In the genomic region with DNA sequence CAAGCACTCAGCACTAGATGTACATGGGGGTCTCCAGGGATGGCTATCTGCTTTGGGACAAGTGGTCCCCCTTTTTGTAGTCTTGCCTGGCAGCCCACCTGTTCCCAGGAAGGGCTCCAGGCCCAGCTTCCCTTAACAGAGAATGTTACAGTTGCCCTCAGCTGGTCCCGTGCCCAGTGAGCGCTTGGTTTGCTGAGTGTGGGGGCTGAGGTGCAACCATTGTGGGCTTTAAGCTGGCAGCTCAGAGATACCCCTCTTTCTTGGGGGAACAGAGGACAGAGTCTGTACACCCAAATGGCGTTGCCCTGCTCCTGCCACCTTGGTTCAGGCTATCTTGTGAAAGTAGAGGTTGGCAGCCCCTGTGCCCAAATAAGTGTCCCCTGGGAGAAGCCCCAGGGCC, we compare ENCODE assay signal across 31 mouse cellular contexts.
"Had no signal": no experiment of that assay in that cellular context is flagged by ENCODE, and none has a peak within 500 bp of the region (broad histone marks: within the 10 kb centered on the region; RNA-seq: fewer than 3 reads in every experiment).

No protein-coding gene starts in this region.

- DNase-seq: heart, postnatal 10 days; heart, postnatal 14 days; heart, postnatal 36 days; heart, postnatal 4 days; kidney, adult 11 months; kidney, adult 18-20 months; kidney, adult 2 months; kidney, adult 8-10 months; kidney, adult 9 months; kidney, postnatal 10 days; kidney, postnatal 14 days; kidney, postnatal 36 days; kidney, postnatal 4 days; layer of hippocampus, adult 9-11 months; layer of hippocampus, postnatal 36 days had no signal

- H3K4me2 ChIP-seq: heart, embryonic 13.5 days; hindbrain, embryonic 12.5 days; hindbrain, embryonic 13.5 days; hindbrain, embryonic 14.5 days; hindbrain, embryonic 15.5 days; intestine, embryonic 15.5 days; kidney, embryonic 15.5 days had no signal

- H3K9me3 ChIP-seq: heart, embryonic 13.5 days; hindbrain, embryonic 10.5 days; hindbrain, embryonic 12.5 days; hindbrain, embryonic 13.5 days; hindbrain, embryonic 15.5 days; intestine, embryonic 15.5 days; kidney, embryonic 15.5 days had no signal

- H3K27ac ChIP-seq: heart, embryonic 13.5 days; hindbrain, embryonic 10.5 days; hindbrain, embryonic 12.5 days; hindbrain, embryonic 13.5 days; hindbrain, embryonic 14.5 days; hindbrain, embryonic 15.5 days; hindbrain, postnatal 0 days; intestine, embryonic 15.5 days; kidney, embryonic 15.5 days; kidney, postnatal 0 days; left cerebral cortex, adult 2 months had no signal

- H3K4me1 ChIP-seq: hindbrain, embryonic 12.5 days; hindbrain, embryonic 15.5 days; intestine, embryonic 15.5 days had no signal

- H3K4me3 ChIP-seq: heart, embryonic 13.5 days; hindbrain, embryonic 10.5 days; hindbrain, embryonic 12.5 days; hindbrain, embryonic 13.5 days; hindbrain, embryonic 15.5 days; intestine, embryonic 15.5 days; kidney, embryonic 15.5 days; layer of hippocampus, adult 2 months; left cerebral cortex, adult 2 months had no signal

- ATAC-seq: hindbrain, embryonic 16.5 days; hindbrain, postnatal 0 days; inflammation-experienced regulatory T-cells, adult 6 months; intestine, embryonic 15.5 days; intestine, embryonic 16.5 days; intestine, postnatal 0 days had no signal

- H3K27me3 ChIP-seq: heart, embryonic 13.5 days; hindbrain, embryonic 12.5 days; hindbrain, embryonic 13.5 days; hindbrain, embryonic 15.5 days; intestine, embryonic 15.5 days; kidney, embryonic 15.5 days had no signal

- H3K9ac ChIP-seq: heart, embryonic 13.5 days; hindbrain, embryonic 12.5 days; hindbrain, embryonic 13.5 days; hindbrain, embryonic 14.5 days; hindbrain, embryonic 15.5 days; intestine, embryonic 15.5 days; kidney, embryonic 15.5 days had no signal
